Mouse (Mus musculus) embryonic fibroblast, embryonic 13.5 days (primary cell): ENCODE measurements at regions not wholly inside any gene's neighbourhood (a gene's known extent, or its start where the extent isn't known, plus 50 kb on each side); places are given as distances from the start of the nearest gene placed in this dataset.

Experiments used
- H3K27ac ChIP-seq: 2 replicates; pipeline ENCODE4 v1.5.1; 2012; ENCODE audit warnings: low read length, control low read depth, inconsistent platforms; ENCODE audit not compliant: insufficient read depth
- H3K4me1 ChIP-seq: 2 replicates; pipeline ENCODE4 v1.6.1; 2011; ENCODE audit warnings: low read length; ENCODE audit not compliant: control insufficient read depth, insufficient read depth
- H3K4me3 ChIP-seq: 2 replicates; pipeline ENCODE4 v1.5.1; 2011; ENCODE audit warnings: mild to moderate bottlenecking, control low read depth, low read length; ENCODE audit not compliant: insufficient read depth
- CTCF ChIP-seq: IDR thresholded peaks from 2 replicates; pipeline ENCODE4 v1.5.1; 2011; ENCODE audit warnings: mild to moderate bottlenecking, control low read depth, low read length, moderate library complexity, borderline replicate concordance; ENCODE audit not compliant: insufficient read depth
- POLR2A ChIP-seq: IDR thresholded peaks from 2 replicates; pipeline ENCODE4 v1.6.1; 2011; ENCODE audit warnings: low read depth, mild to moderate bottlenecking, control low read depth, low read length, moderate library complexity

DNA sequence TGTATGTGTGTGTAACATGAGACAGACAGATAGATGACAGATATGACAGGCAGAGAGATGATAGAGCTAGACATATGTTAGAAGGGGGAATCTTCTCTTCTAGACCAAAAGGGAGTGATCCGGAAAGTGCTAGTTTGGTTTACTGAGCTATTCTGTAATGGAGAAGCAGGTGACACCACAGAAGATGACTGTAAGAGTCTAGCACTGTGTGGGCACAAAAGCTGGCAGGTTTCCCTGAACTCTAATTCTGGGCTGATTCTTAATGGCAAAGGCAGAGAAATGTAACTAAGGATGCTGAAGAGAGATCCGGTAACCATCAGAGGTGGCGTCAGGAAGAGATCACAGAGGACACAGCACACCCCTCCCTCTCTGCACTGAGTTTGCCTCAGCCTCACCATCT lies 136.2 kb downstream of the Gm815 start:
- H3K4me3 ChIP-seq: no peak overlapping the region
- no peaks in the 10 kb centered on the region for H3K4me1 ChIP-seq
- TF ChIP-seq CTCF (no peak), POLR2A (no peak)
- H3K27ac ChIP-seq: no peak overlapping the region

DNA sequence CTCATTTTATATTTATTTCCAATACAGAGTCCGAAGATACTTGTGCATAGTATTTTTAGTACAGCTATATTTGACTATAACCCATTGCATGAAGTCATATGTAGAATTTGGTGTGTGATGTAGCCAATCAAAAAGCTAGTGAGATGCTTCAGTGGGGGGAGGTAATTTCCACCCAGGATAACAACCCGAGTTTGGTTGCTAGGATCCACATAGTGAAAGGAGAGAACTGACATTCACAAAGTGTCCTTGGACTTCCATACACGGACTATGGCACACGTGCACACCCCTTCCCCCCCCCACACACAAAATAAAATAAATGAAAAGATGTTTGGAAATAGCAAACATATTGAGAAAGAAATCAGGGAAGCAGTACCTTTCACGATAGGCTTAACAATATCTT lies 137.2 kb downstream of the Gm815 start:
- no peak for TF ChIP-seq CTCF
- Histone ChIP-seq H3K4me1 (no peaks in the 10 kb centered on the region), H3K4me3 (no peak overlapping the region), H3K27ac (no peak overlapping the region)

- Histone ChIP-seq H3K4me1 (no peaks in the 10 kb centered on the region), H3K4me3 (no peak overlapping the region), H3K27ac (no peak overlapping the region)
- TF ChIP-seq POLR2A (no peak), CTCF (no peak)
These were observed 143.2 kb downstream of the Gm815 start for GRCm38 (mm10) chr19:27028834-27029233.

DNA sequence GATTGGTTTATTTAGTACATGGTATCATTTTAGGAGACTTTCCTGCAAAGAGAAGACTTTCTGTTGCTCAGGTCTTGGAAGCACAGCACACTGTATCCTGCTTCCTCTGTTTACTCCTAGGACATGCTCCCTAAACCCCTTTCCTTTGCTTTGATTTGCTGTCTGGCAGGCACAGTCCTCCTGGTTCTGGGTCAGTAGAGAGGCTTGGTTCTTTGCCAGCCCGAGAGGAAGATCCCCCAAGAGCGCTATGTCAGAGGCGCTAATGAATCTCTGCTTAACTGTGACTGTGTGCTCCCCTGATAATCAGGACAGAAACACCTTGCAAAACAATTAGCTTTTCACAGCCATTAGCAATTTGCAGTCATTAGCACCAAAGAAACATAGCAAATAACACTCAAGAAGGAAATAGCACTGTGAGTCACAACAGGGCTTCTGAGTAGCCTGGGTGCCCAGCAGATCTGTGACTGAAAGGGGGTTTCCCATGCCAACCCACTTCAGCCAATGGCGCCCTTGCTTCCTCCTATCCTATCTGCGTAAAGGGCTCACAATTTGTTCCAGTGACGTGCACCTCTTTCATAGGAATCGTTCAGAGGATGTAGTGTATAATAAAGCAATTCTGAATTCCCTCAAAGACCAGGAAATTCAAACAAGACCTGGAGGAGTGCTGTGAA lies 145.5 kb downstream of the Gm815 start:
- Histone ChIP-seq H3K27ac (no peak overlapping the region), H3K4me1 (no peaks in the 10 kb centered on the region), H3K4me3 (no peak overlapping the region)
- TF ChIP-seq POLR2A: no peak
- no peak for TF ChIP-seq CTCF

- Histone ChIP-seq H3K4me3 (no peak overlapping the region), H3K4me1 (no peaks in the 10 kb centered on the region), H3K27ac (no peak overlapping the region)
- TF ChIP-seq CTCF (peak; percentile 30; the same call in 1 of the 2 replicates), POLR2A (no peak)
These were observed 146.9 kb downstream of the Gm815 start for GRCm38 (mm10) chr19:27032621-27033020.

DNA sequence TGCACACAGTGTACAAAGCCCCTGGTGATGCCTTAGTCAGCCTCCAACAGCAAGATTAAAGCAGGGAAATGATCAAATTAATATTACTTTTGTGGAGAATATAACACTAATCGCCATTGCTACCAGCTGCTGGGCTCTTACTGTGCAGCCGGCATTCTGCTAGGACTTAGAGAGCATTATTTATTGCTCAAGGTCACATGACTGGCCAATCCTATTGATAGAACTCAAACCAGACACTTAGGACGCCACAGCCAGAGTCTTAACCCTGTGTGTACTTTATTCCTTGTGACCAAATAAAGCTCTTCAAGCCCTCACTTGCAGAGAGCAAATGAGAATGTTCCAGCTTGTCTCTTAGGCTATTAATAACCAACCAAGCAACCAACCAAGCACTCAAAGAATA lies 152.6 kb downstream of the Gm815 start:
- TF ChIP-seq CTCF (no peak), POLR2A (no peak)
- Histone ChIP-seq H3K4me3 (no peak overlapping the region), H3K27ac (no peak overlapping the region), H3K4me1 (no peaks in the 10 kb centered on the region)

GRCm38 (mm10) chr19:27040321-27041025 lies 154.8 kb downstream of the Gm815 start:
- H3K4me3 ChIP-seq: no peak overlapping the region
- no peak overlapping the region for H3K27ac ChIP-seq
- TF ChIP-seq POLR2A: no peak
- no peak for TF ChIP-seq CTCF
- no peaks in the 10 kb centered on the region for H3K4me1 ChIP-seq

- TF ChIP-seq CTCF: no peak
- no peak overlapping the region for H3K4me3 ChIP-seq
- H3K27ac ChIP-seq: no peak overlapping the region
- H3K4me1 ChIP-seq: 0 out of 2 replicates have a peak, but pooled peaks cover 2% of the 10 kb centered on the region
These were observed 149.7 kb upstream of the Vldlr start for GRCm38 (mm10) chr19:27066449-27067181.

- Histone ChIP-seq H3K4me3 (no peak overlapping the region), H3K27ac (no peak overlapping the region), H3K4me1 (no peaks in the 10 kb centered on the region)
- TF ChIP-seq POLR2A (no peak), CTCF (no peak)
These were observed 143.0 kb upstream of the Vldlr start for GRCm38 (mm10) chr19:27073281-27073680.

DNA sequence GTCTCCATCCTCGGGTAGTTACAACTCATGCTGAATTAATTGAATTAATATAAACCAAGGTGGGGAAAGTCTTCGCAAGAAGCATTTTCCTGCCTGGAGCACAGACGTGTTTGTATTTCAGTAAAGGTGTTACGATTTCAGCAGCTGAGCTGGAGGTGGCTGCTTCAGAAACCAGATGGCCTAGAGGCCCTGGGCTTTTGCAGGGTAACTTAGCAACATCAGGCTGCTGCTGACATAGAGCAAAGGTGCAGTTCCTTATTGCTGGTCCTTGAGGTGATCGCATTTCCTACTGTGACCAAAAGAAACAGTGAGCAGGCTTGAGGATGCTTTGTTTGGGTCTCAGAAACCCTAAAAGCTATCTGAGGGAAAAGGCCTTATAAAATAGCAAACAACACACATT lies 141.3 kb upstream of the Vldlr start:
- TF ChIP-seq CTCF: no peak
- TF ChIP-seq POLR2A: no peak
- no peak overlapping the region for H3K27ac ChIP-seq
- H3K4me1 ChIP-seq: no peaks in the 10 kb centered on the region
- H3K4me3 ChIP-seq: no peak overlapping the region
